Mouse (Mus musculus) limb, embryonic 12.5 days (tissue): ENCODE measurements around the gene Bbs10. TPM values are rescaled to one million over a fixed set of nuclear protein-coding genes. Genes with fewer than 3 reads are reported as not detected.

Source experiments
- ATAC-seq: fragments of 200-750 bp; cut with Nextera tagmentation; 2 replicates; pipeline ENCODE4 v1.8.0; 2017; ENCODE audit warnings: low read depth, moderate TSS enrichment; ENCODE audit not compliant: insufficient number of reproducible peaks, insufficient read depth, low FRiP score, low TSS enrichment
- H3K27ac ChIP-seq: fragments of 300-500 bp; sonication (generic); 2 replicates; pipeline ENCODE4 v1.5.1; 2016; ENCODE audit warnings: mild to moderate bottlenecking, moderate library complexity
- H3K27me3 ChIP-seq: fragments of 300-500 bp; sonication (generic); 2 replicates; pipeline ENCODE4 v1.6.1; 2016; ENCODE audit warnings: mild to moderate bottlenecking, moderate library complexity
- H3K36me3 ChIP-seq: fragments of 300-500 bp; sonication (generic); 2 replicates; pipeline ENCODE4 v1.6.1; 2016; ENCODE audit warnings: mild to moderate bottlenecking, moderate library complexity
- H3K4me1 ChIP-seq: fragments of 300-500 bp; sonication (generic); replicated peaks from 2 replicates; pipeline ENCODE4 v1.6.1; 2016
- H3K4me2 ChIP-seq: fragments of 300-500 bp; sonication (generic); 2 replicates; pipeline ENCODE4 v1.6.1; 2016; ENCODE audit warnings: mild to moderate bottlenecking, moderate library complexity
- H3K4me3 ChIP-seq: fragments of 300-500 bp; sonication (generic); replicated peaks from 2 replicates; pipeline ENCODE4 v1.5.1; 2016; ENCODE audit warnings: mild to moderate bottlenecking
- H3K9ac ChIP-seq: fragments of 300-500 bp; sonication (generic); replicated peaks from 2 replicates; pipeline ENCODE4 v1.6.1; 2016; ENCODE audit warnings: mild to moderate bottlenecking, moderate library complexity
- H3K9me3 ChIP-seq: fragments of 300-500 bp; sonication (generic); 2 replicates; pipeline ENCODE4 v1.6.1; 2016; ENCODE audit warnings: mild to moderate bottlenecking, moderate library complexity
- whole genome bisulfite sequencing: fragments of 180-500 bp; shearing (Covaris S2); methylation state at CpG from one replicate; pipeline ENCODE4 v1.1.7; 2016; 5-methylcytosine and 5-hydroxymethylcytosine counted together
- polyA plus RNA-seq: library from polyadenylated mRNA; unstranded; fragments of >200 nt; fragmentation: Nextera tagmentation; extraction: Ambion mirVana; gene quantifications from 2 replicates; pipeline ENCODE4 v1.2.1, GENCODE M21; 2016

Bbs10 gene
- polyA plus RNA-seq, result 6.8 and 7.2 TPM in 2 replicates

GRCm38 (mm10) chr10:111298140-111299098 lies at the start of gene Bbs10:
Gene Bbs10 (plus strand): TSS chr10:111298679.
- peak within 1 kb of the TSS; percentile 63 for H3K9ac ChIP-seq
- ATAC-seq, result peak; percentile 99
- WGBS, result 1% methylated on average over 54 of the region's 54 CpGs
- peak within 1 kb of the TSS; percentile 55 for H3K4me2 ChIP-seq
- H3K27me3 ChIP-seq, result no peaks in the 10 kb centered on the region
- H3K27ac ChIP-seq, result peak within 1 kb of the TSS; percentile 92
- no peaks in the 10 kb centered on the region for H3K9me3 ChIP-seq
- H3K4me3 ChIP-seq, result peak within 1 kb of the TSS; percentile 68
- peaks cover 9% of the 10 kb centered on the region for H3K36me3 ChIP-seq
- 0 out of 2 replicates have a peak, but pooled peaks cover 5% of the 10 kb centered on the region for H3K4me1 ChIP-seq

DNA sequence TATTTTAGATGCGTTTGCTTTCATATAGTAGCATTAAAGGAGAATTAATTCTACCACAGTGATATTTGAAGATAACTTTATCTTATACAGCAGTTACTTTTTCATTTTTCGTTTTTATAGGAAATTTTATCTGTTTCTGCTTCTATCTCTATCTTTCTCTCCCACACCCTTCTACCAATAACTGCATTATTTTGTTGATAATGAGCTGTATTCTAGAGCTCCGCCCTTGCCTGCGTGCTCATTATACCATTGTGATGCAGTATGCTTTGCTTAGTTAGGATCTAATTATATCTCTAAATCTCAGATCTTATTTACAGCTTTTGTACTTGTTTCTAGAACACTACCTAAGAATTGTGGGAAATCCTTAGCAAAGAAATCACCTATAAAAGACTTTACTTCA lies 48.3 kb upstream of the Bbs10 start:
- WGBS, result 88% methylated on average over 4 of the region's 4 CpGs
- ATAC-seq, result no peak

GRCm38 (mm10) chr10:111251666-111252065 lies 46.8 kb upstream of the Bbs10 start:
- H3K4me3 ChIP-seq, result no peak overlapping the region
- H3K4me2 ChIP-seq, result no peak overlapping the region
- peaks cover 6% of the 10 kb centered on the region; the same call in 1 of the 2 replicates for H3K4me1 ChIP-seq
- H3K27ac ChIP-seq, result no peak overlapping the region
- no peak for ATAC-seq
- no peak overlapping the region for H3K9ac ChIP-seq
- no peaks in the 10 kb centered on the region for H3K9me3 ChIP-seq
- no peaks in the 10 kb centered on the region for H3K36me3 ChIP-seq
- 78% methylated on average over 5 of the region's 5 CpGs for WGBS
- H3K27me3 ChIP-seq, result no peaks in the 10 kb centered on the region

More for the DNA sequence above, 48.3 kb upstream of the Bbs10 start:
- Histone ChIP-seq H3K36me3 (no peaks in the 10 kb centered on the region), H3K27ac (no peak overlapping the region), H3K4me1 (peaks cover 6% of the 10 kb centered on the region; the same call in 1 of the 2 replicates), H3K27me3 (no peaks in the 10 kb centered on the region), H3K4me3 (no peak overlapping the region), H3K4me2 (no peak overlapping the region), H3K9ac (no peak overlapping the region), H3K9me3 (no peaks in the 10 kb centered on the region)

- Histone ChIP-seq H3K27ac (no peak overlapping the region), H3K36me3 (no peaks in the 10 kb centered on the region), H3K4me2 (no peak overlapping the region), H3K27me3 (no peaks in the 10 kb centered on the region), H3K9ac (no peak overlapping the region), H3K4me1 (no peaks in the 10 kb centered on the region), H3K9me3 (no peaks in the 10 kb centered on the region), H3K4me3 (no peak overlapping the region)
- no peak for ATAC-seq
- WGBS, result 92% methylated on average over 6 of the region's 6 CpGs
Measured at GRCm38 (mm10) chr10:111255228-111255627, 43.3 kb upstream of the Bbs10 start.

DNA sequence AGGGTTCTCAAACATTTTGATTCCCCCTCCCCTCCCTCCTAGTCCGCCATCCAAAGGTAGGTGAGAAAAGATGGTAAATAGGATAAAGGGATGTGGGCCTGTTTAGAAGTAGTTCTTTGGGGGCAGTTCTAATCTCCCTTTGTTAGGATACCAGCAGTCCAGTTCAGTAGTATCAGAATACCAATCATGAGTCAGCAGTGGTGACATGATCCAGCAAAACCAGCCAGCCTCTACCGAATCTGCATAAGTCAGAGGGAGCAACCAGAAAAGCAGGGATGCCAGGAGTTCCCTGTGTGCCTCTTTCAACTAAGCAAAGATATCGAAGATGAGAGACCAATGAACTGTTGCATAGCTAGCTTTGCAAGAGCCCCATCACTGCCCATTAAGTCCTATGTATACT lies 42.3 kb upstream of the Bbs10 start:
- Histone ChIP-seq H3K27me3 (no peaks in the 10 kb centered on the region), H3K9ac (no peak overlapping the region), H3K9me3 (no peaks in the 10 kb centered on the region), H3K27ac (no peak overlapping the region), H3K4me1 (no peaks in the 10 kb centered on the region), H3K4me3 (no peak overlapping the region), H3K36me3 (no peaks in the 10 kb centered on the region), H3K4me2 (no peak overlapping the region)
- 83% methylated on average over 3 of the region's 3 CpGs for WGBS
- no peak for ATAC-seq

DNA sequence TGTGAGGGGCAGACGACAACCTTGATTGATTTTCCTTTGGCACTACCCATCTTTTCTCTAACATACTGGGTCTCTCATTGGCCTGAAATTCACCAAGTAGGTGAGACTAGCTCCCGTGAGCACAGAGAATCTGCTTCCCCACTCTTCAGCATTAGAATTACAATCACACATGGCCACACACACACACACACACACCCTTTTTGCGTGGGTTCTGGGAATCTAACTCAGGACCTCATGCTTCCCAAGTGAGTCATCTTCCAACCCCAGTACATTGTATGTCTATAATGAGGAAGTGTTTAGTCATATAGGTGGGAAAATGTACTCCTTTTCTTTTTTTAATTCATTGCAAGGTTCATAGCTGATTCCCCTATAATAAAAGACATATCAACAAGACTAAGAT lies 41.1 kb upstream of the Bbs10 start:
- H3K27me3 ChIP-seq, result no peaks in the 10 kb centered on the region
- no peak for ATAC-seq
- H3K4me1 ChIP-seq, result no peaks in the 10 kb centered on the region
- H3K9me3 ChIP-seq, result no peaks in the 10 kb centered on the region
- H3K9ac ChIP-seq, result no peak overlapping the region
- no peaks in the 10 kb centered on the region for H3K36me3 ChIP-seq
- no peak overlapping the region for H3K4me3 ChIP-seq
- 91% methylated on average over 3 of the region's 3 CpGs for WGBS
- no peak overlapping the region for H3K4me2 ChIP-seq
- no peak overlapping the region for H3K27ac ChIP-seq

- H3K4me2 ChIP-seq, result no peak overlapping the region
- H3K4me3 ChIP-seq, result no peak overlapping the region
- no peaks in the 10 kb centered on the region for H3K36me3 ChIP-seq
- no peaks in the 10 kb centered on the region for H3K9me3 ChIP-seq
- 75% methylated on average over 3 of the region's 3 CpGs for WGBS
- H3K4me1 ChIP-seq, result no peaks in the 10 kb centered on the region
- ATAC-seq, result no peak
- no peaks in the 10 kb centered on the region for H3K27me3 ChIP-seq
- H3K9ac ChIP-seq, result no peak overlapping the region
- no peak overlapping the region for H3K27ac ChIP-seq
Measured at GRCm38 (mm10) chr10:111258256-111258655, 40.2 kb upstream of the Bbs10 start.

- Histone ChIP-seq H3K27ac (no peak overlapping the region), H3K4me2 (no peak overlapping the region), H3K9ac (no peak overlapping the region), H3K36me3 (peaks cover 44% of the 10 kb centered on the region), H3K9me3 (no peaks in the 10 kb centered on the region), H3K4me1 (no peaks in the 10 kb centered on the region), H3K4me3 (no peak overlapping the region), H3K27me3 (no peaks in the 10 kb centered on the region)
- WGBS, result 90% methylated on average over 15 of the region's 15 CpGs
- no peak for ATAC-seq
Measured at GRCm38 (mm10) chr10:111271687-111272086, 26.8 kb upstream of the Bbs10 start.

DNA sequence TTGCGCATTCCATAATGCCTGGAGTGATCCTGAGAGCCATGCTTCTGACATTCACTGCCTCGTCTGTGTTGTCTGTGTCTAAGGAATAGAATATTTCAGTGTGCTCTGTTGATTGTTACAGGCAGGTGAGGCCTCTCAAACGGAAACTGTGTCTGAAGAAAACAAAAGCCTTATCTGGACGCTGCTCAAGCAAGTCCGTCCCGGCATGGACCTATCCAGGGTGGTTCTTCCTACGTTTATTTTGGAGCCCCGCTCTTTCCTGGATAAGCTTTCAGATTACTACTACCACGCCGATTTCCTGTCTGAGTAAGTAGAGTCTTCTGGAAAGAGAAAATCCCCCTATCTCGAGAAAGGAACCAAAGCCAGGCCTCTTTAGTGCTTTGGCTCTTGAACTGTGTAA lies 25.6 kb upstream of the Bbs10 start:
- Histone ChIP-seq H3K4me3 (no peak overlapping the region), H3K9ac (no peak overlapping the region), H3K27me3 (no peaks in the 10 kb centered on the region), H3K36me3 (peaks cover 51% of the 10 kb centered on the region), H3K4me2 (no peak overlapping the region), H3K4me1 (no peaks in the 10 kb centered on the region), H3K9me3 (no peaks in the 10 kb centered on the region), H3K27ac (no peak overlapping the region)
- no peak for ATAC-seq
- WGBS, result 85% methylated on average over 11 of the region's 11 CpGs

GRCm38 (mm10) chr10:111273463-111274088 lies 24.9 kb upstream of the Bbs10 start:
- ATAC-seq, result no peak
- peaks cover 55% of the 10 kb centered on the region for H3K36me3 ChIP-seq

DNA sequence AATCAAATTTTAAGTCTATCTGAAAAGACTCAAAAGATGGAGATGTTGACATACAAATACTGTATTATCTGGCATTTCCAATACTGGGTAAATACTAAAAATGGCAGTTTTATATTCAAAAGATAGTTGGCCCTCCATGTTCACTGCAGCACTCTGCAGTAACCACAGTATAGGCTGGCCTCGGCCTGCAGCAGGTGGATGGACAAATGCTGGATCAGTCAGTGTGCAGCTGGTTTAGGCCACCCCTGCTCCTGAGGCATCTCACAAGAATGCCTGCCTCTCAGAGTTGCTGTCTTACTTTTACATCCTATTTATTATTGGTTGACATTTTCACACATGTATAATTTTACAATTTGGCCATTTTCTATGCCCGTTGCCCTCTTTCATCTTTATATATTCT lies 22.7 kb upstream of the Bbs10 start:
- no peaks in the 10 kb centered on the region for H3K4me1 ChIP-seq
- no peak overlapping the region for H3K4me3 ChIP-seq
- H3K27me3 ChIP-seq, result no peaks in the 10 kb centered on the region
- peaks cover 50% of the 10 kb centered on the region for H3K36me3 ChIP-seq
- WGBS, result 82% methylated on average over 2 of the region's 2 CpGs
- H3K9ac ChIP-seq, result no peak overlapping the region
- ATAC-seq, result no peak
- H3K27ac ChIP-seq, result no peak overlapping the region
- no peak overlapping the region for H3K4me2 ChIP-seq
- no peaks in the 10 kb centered on the region for H3K9me3 ChIP-seq

More at GRCm38 (mm10) chr10:111273463-111274088, 24.9 kb upstream of the Bbs10 start:
- no peak overlapping the region for H3K4me2 ChIP-seq
- H3K4me3 ChIP-seq, result no peak overlapping the region
- no peak overlapping the region for H3K9ac ChIP-seq
- no peaks in the 10 kb centered on the region for H3K27me3 ChIP-seq
- 0 out of 2 replicates have a peak overlapping the region, but pooled peaks have one; percentile 17 for H3K27ac ChIP-seq
- H3K4me1 ChIP-seq, result no peaks in the 10 kb centered on the region
- H3K9me3 ChIP-seq, result no peaks in the 10 kb centered on the region
- 77% methylated on average over 5 of the region's 5 CpGs for WGBS
